Mouse (Mus musculus) G1E (cell line): ENCODE results near the gene Nomo1.

Experiments used
- CTCF ChIP-seq: IDR thresholded peaks from 2 replicates; pipeline ENCODE4 v1.5.1; 2012; ENCODE audit warnings: low read depth, low read length, inconsistent platforms, mixed read lengths
- GATA1 ChIP-seq: IDR thresholded peaks from 2 replicates; pipeline ENCODE4 v1.6.1; 2012; ENCODE audit warnings: borderline replicate concordance, low read length, inconsistent platforms, mixed read lengths
- POLR2AphosphoS5 ChIP-seq: IDR thresholded peaks from 2 replicates; pipeline ENCODE4 v1.6.1; 2012; ENCODE audit warnings: low read depth, low read length, inconsistent platforms; ENCODE audit not compliant: insufficient replicate concordance
- TAL1 ChIP-seq: conservative IDR thresholded peaks from 2 replicates; pipeline ENCODE4 v1.6.1; 2012; ENCODE audit warnings: low read depth, low read length, inconsistent platforms, mixed read lengths

GRCm38 (mm10) chr7:46098919-46099286, 65.4 kb downstream of the Nomo1 start:
- no peak for TF ChIP-seq CTCF
- TF ChIP-seq POLR2AphosphoS5 = no peak
- TF ChIP-seq TAL1 = no peak
- TF ChIP-seq GATA1 = no peak
